In genomic region chr1:64787701-64788515, GRCm38 (mm10) we compare ENCODE assay signal across 9 mouse cellular contexts. TPM values are rescaled to one million over a fixed set of nuclear protein-coding genes. Genes with fewer than 3 reads are reported as not detected.
A peak's percentile ranks its signal among the peaks of the same experiment; 100 is the strongest.
DNase-seq lines count a peak whose midpoint lies in the region; ATAC-seq and TF ChIP-seq lines count a peak whose summit lies in the region.
"Had no signal": no experiment of that assay in that cellular context is flagged by ENCODE, and none has a peak within 500 bp of the region (broad histone marks: within the 10 kb centered on the region; RNA-seq: fewer than 3 reads in every experiment).

No protein-coding gene starts in this region.

- ATAC-seq in intestine, embryonic 14.5 days (replicated peaks; ENCODE audit: low FRiP score, low TSS enrichment, low read depth), result peak; percentile 96
- ATAC-seq in kidney, embryonic 15.5 days (replicated peaks; ENCODE audit: low FRiP score), result peak; percentile 98
- peak; percentile 92 for ATAC-seq in liver, embryonic 15.5 days (ENCODE audit: insufficient read depth)
- ATAC-seq in hindbrain, embryonic 16.5 days, result no peak

- H3K27me3 ChIP-seq in intestine, embryonic 14.5 days (replicated peaks; ENCODE audit: control insufficient read depth, insufficient read depth, low read length), result no peaks in the 10 kb centered on the region
- H3K27me3 ChIP-seq in kidney, embryonic 15.5 days, result no peaks in the 10 kb centered on the region
- H3K27me3 ChIP-seq in liver, embryonic 15.5 days, result no peaks in the 10 kb centered on the region
- no peaks in the 10 kb centered on the region for H3K27me3 ChIP-seq in hindbrain, embryonic 16.5 days (replicated peaks; ENCODE audit: control insufficient read depth, insufficient read depth, low read length)

- TF ChIP-seq CTCF in layer of hippocampus, adult 2 months (conservative IDR thresholded peaks at IDR 0.05), result no peak

- H3K27ac ChIP-seq in intestine, embryonic 14.5 days (ENCODE audit: low read depth), result peak overlapping the region; percentile 43
- H3K27ac ChIP-seq in kidney, embryonic 15.5 days, result peak overlapping the region; percentile 89
- H3K27ac ChIP-seq in liver, embryonic 15.5 days (replicated peaks), result peak overlapping the region; percentile 63
- H3K27ac ChIP-seq in layer of hippocampus, adult 2 months, result no peak overlapping the region
- H3K27ac ChIP-seq in hindbrain, embryonic 16.5 days (ENCODE audit: low read depth, low read length), result no peak overlapping the region

- H3K4me3 ChIP-seq in intestine, embryonic 14.5 days (ENCODE audit: low read depth, low read length), result no peak overlapping the region
- no peak overlapping the region for H3K4me3 ChIP-seq in kidney, embryonic 15.5 days (replicated peaks)
- no peak overlapping the region for H3K4me3 ChIP-seq in liver, embryonic 15.5 days (replicated peaks)
- H3K4me3 ChIP-seq in layer of hippocampus, adult 2 months, result no peak overlapping the region
- H3K4me3 ChIP-seq in hindbrain, embryonic 16.5 days (ENCODE audit: low read length), result no peak overlapping the region

- no peaks in the 10 kb centered on the region for H3K36me3 ChIP-seq in intestine, embryonic 14.5 days (ENCODE audit: control insufficient read depth, insufficient read depth, low read length)
- H3K36me3 ChIP-seq in kidney, embryonic 15.5 days, result no peaks in the 10 kb centered on the region
- no peaks in the 10 kb centered on the region for H3K36me3 ChIP-seq in liver, embryonic 15.5 days (replicated peaks)
- no peaks in the 10 kb centered on the region for H3K36me3 ChIP-seq in hindbrain, embryonic 16.5 days (ENCODE audit: control insufficient read depth, insufficient read depth, low read length)

- H3K4me1 ChIP-seq in intestine, embryonic 14.5 days (replicated peaks; ENCODE audit: control insufficient read depth, insufficient read depth, low read length), result peaks cover 18% of the 10 kb centered on the region
- peaks cover 48% of the 10 kb centered on the region for H3K4me1 ChIP-seq in kidney, embryonic 15.5 days
- peaks cover 18% of the 10 kb centered on the region for H3K4me1 ChIP-seq in liver, embryonic 15.5 days (replicated peaks)
- H3K4me1 ChIP-seq in hindbrain, embryonic 16.5 days (ENCODE audit: control insufficient read depth, insufficient read depth, low read depth, low read length), result peaks cover 16% of the 10 kb centered on the region

- no peaks in the 10 kb centered on the region for H3K9me3 ChIP-seq in intestine, embryonic 14.5 days (ENCODE audit: control insufficient read depth, low read length)
- H3K9me3 ChIP-seq in kidney, embryonic 15.5 days (replicated peaks), result no peaks in the 10 kb centered on the region
- H3K9me3 ChIP-seq in liver, embryonic 15.5 days (replicated peaks), result no peaks in the 10 kb centered on the region
- no peaks in the 10 kb centered on the region for H3K9me3 ChIP-seq in hindbrain, embryonic 16.5 days (ENCODE audit: control insufficient read depth, low read length)

- 0 out of 2 replicates have a peak overlapping the region, but pooled peaks have one; percentile 3 for H3K4me2 ChIP-seq in intestine, embryonic 14.5 days (ENCODE audit: low read length)
- no peak overlapping the region for H3K4me2 ChIP-seq in kidney, embryonic 15.5 days
- H3K4me2 ChIP-seq in liver, embryonic 15.5 days, result no peak overlapping the region
- H3K4me2 ChIP-seq in hindbrain, embryonic 16.5 days (ENCODE audit: low read length), result no peak overlapping the region

- WGBS in intestine, embryonic 14.5 days, result 63% methylated on average over 6 of the region's 6 CpGs
- 55% methylated on average over 6 of the region's 6 CpGs for WGBS in kidney, embryonic 15.5 days
- 52% methylated on average over 6 of the region's 6 CpGs for WGBS in liver, embryonic 15.5 days (ENCODE audit: insufficient replicate concordance)
- WGBS in hindbrain, embryonic 16.5 days, result 63% methylated on average over 6 of the region's 6 CpGs

- no peak overlapping the region for H3K9ac ChIP-seq in intestine, embryonic 14.5 days (ENCODE audit: low read length)
- H3K9ac ChIP-seq in kidney, embryonic 15.5 days, result no peak overlapping the region
- H3K9ac ChIP-seq in liver, embryonic 15.5 days, result no peak overlapping the region
- no peak overlapping the region for H3K9ac ChIP-seq in hindbrain, embryonic 16.5 days (ENCODE audit: low read depth, low read length)

- peak; percentile 52 to 62 for DNase-seq in cerebellum, postnatal 10 days
- no peak for DNase-seq in cerebellum, postnatal 4 days (ENCODE audit: low spot score in 2 of 2)
- DNase-seq in intestine, embryonic 14.5 days (ENCODE audit: low spot score), result no peak
- no peak for DNase-seq in layer of hippocampus, adult 2 months (ENCODE audit: low spot score in 2 of 2)
- DNase-seq in embryo, embryonic 9.5 days (ENCODE audit: extremely low spot score), result no peak
- DNase-seq: gastrocnemius, postnatal 25 days had no signal

RNA-seq across cellular contexts. Expression of gene Fzd5, which starts 50.4 kb away (rescaled TPM):
- polyA plus RNA-seq in intestine, embryonic 14.5 days (2014; fragmentation: Nextera tagmentation; extraction: Ambion mirVana), result 7.0 and 9.0 TPM in 2 replicates
- 2.2 and 2.4 TPM in 2 replicates for polyA plus RNA-seq in kidney, embryonic 15.5 days (2015; fragmentation: Nextera tagmentation; extraction: Ambion mirVana)
- polyA plus RNA-seq in liver, embryonic 15.5 days (2015; fragmentation: Nextera tagmentation; extraction: Ambion mirVana), result 2.1 and 2.3 TPM in 2 replicates
- total RNA-seq in layer of hippocampus, adult 2 months (2021), result 1 to 10 TPM in 1 of 2 experiments, under 1 TPM in 1; 0.93 to 1.3 TPM
- polyA plus RNA-seq in hindbrain, embryonic 16.5 days (2015; fragmentation: Nextera tagmentation; extraction: Ambion mirVana), result 0.21 and 0.27 TPM in 2 replicates

Comparison
In these comparisons a context has a peak if more than half of its experiments do, and no peak if none do; other contexts are left out.
1. DNase-seq: peak in cerebellum, postnatal 10 days (2 of 2); none in cerebellum, postnatal 4 days (0 of 2), intestine, embryonic 14.5 days (single experiment), layer of hippocampus, adult 2 months (0 of 2) and embryo, embryonic 9.5 days (single experiment).
2. H3K27ac ChIP-seq: peak in intestine, embryonic 14.5 days (single experiment), kidney, embryonic 15.5 days (single experiment) and liver, embryonic 15.5 days (single experiment); none in layer of hippocampus, adult 2 months (single experiment) and hindbrain, embryonic 16.5 days (single experiment).